Mouse (Mus musculus) intestine, embryonic 15.5 days (tissue): Measurements from ENCODE around the gene Rassf3. TPM values are rescaled to one million over a fixed set of nuclear protein-coding genes. Genes with fewer than 3 reads are reported as not detected.

Experiments used
- ATAC-seq: fragments of 200-750 bp; cut with Nextera tagmentation; 2 replicates; pipeline ENCODE4 v1.8.0; 2017; ENCODE audit warnings: moderate TSS enrichment, moderate library complexity
- H3K27ac ChIP-seq: fragments of 300-500 bp; sonication (generic); 2 replicates; pipeline ENCODE4 v1.5.1; 2015; ENCODE audit warnings: mild to moderate bottlenecking, inconsistent platforms
- H3K27me3 ChIP-seq: fragments of 300-500 bp; sonication (generic); replicated peaks from 2 replicates; pipeline ENCODE4 v1.6.1; 2015; ENCODE audit warnings: inconsistent platforms
- H3K36me3 ChIP-seq: fragments of 300-500 bp; sonication (generic); 2 replicates; pipeline ENCODE4 v1.6.1; 2015; ENCODE audit warnings: inconsistent platforms
- H3K4me1 ChIP-seq: fragments of 300-500 bp; sonication (generic); replicated peaks from 2 replicates; pipeline ENCODE4 v1.6.1; 2015; ENCODE audit warnings: inconsistent platforms
- H3K4me2 ChIP-seq: fragments of 300-500 bp; sonication (generic); replicated peaks from 2 replicates; pipeline ENCODE4 v1.6.1; 2015; ENCODE audit warnings: mild to moderate bottlenecking, inconsistent platforms
- H3K4me3 ChIP-seq: fragments of 300-500 bp; sonication (generic); replicated peaks from 2 replicates; pipeline ENCODE4 v1.5.1; 2015; ENCODE audit warnings: inconsistent platforms
- H3K9ac ChIP-seq: fragments of 300-500 bp; sonication (generic); 2 replicates; pipeline ENCODE4 v1.6.1; 2015; ENCODE audit warnings: inconsistent platforms
- H3K9me3 ChIP-seq: fragments of 300-500 bp; sonication (generic); 2 replicates; pipeline ENCODE4 v1.6.1; 2016; ENCODE audit warnings: inconsistent platforms
- WGBS: fragments of 180-500 bp; shearing (Covaris S2); methylation state at CpG from one replicate; pipeline ENCODE4 v1.1.7; 2015; 5-methylcytosine and 5-hydroxymethylcytosine counted together
- polyA plus RNA-seq: library from polyadenylated mRNA; unstranded; fragments of >200 nt; fragmentation: Nextera tagmentation; extraction: Ambion mirVana; gene quantifications from 2 replicates; pipeline ENCODE4 v1.2.1, GENCODE M21; 2015

The Rassf3 gene
- polyA plus RNA-seq = 23.5 and 26.0 TPM in 2 replicates

- H3K9me3 ChIP-seq = no peaks in the 10 kb centered on the region
Measured at GRCm38 (mm10) chr10:121476190-121476967, at the start of gene Rassf3. Rassf3 (minus strand) TSS chr10:121476347.

DNA sequence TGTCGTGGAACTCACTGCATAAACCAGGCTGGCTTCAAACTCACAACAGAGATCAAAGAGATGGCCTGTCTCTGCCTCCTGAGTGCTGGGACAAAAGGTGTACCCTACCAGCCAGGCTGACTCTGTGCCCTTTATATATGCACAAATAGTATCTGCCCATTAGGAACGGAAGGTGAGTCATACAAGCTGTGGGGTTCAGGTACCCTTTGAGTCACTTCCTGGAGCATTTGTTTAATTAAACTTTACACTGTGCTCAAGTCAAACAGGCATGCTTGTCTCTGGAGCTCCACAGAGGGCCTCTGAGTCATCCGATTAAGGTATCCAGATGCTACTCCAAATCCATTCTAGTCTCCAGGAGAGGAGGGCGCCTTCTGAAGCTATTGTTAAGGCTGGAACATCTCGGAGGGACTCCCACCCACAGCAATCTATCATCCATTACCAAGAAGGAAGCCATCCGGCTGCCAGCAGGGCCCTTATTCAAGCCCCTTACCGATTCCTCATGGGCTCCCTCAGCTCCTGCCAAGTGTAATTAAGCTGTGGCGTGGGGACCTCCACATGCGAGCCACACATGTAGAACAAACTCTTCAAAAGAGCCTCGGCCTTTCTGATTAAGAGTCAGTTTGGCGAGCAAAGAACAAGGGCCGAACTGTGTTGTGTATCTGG lies 44.9 kb upstream of the Rassf3 start:
- no peak overlapping the region for H3K4me3 ChIP-seq
- WGBS = 30% methylated on average over 12 of the region's 12 CpGs
- no peaks in the 10 kb centered on the region for H3K27me3 ChIP-seq
- no peak overlapping the region for H3K4me2 ChIP-seq
- peaks cover 7% of the 10 kb centered on the region for H3K4me1 ChIP-seq
- H3K9ac ChIP-seq = no peak overlapping the region
- ATAC-seq = peak; percentile 86
- no peaks in the 10 kb centered on the region for H3K36me3 ChIP-seq
- H3K9me3 ChIP-seq = no peaks in the 10 kb centered on the region
- H3K27ac ChIP-seq = no peak overlapping the region

More at GRCm38 (mm10) chr10:121476190-121476967, at the start of gene Rassf3:
- H3K36me3 ChIP-seq = no peaks in the 10 kb centered on the region
- WGBS = under 1% methylated on average over 59 of the region's 62 CpGs
- no peaks in the 10 kb centered on the region for H3K27me3 ChIP-seq
- peak within 1 kb of the TSS; percentile 90 for H3K27ac ChIP-seq
- peak; percentile 94 for ATAC-seq
- H3K4me1 ChIP-seq = peaks cover 28% of the 10 kb centered on the region
- peak within 1 kb of the TSS; percentile 76 for H3K4me2 ChIP-seq
- H3K9ac ChIP-seq = peak within 1 kb of the TSS; percentile 94
- H3K4me3 ChIP-seq = peak within 1 kb of the TSS; percentile 85

DNA sequence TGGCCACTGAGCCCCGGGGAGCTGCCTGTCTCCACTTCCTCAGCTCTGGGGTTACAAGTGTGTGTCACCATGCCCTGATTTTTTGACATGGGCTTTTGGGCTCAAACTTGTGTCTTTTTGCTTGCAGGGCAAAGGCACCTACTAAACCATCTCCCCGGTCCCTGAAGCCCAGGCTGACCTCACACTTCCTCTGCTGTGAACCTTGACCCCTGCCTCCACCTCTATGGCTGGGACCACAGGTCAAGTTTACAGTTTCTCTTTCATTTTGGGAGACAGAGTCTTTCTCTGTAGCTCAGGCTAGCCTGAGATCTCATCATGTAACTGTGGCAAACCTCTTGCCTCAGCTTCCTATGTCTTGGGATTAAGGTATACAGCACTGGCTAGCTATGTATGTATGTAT lies 43.6 kb upstream of the Rassf3 start:
- H3K9ac ChIP-seq = no peak overlapping the region
- no peaks in the 10 kb centered on the region for H3K27me3 ChIP-seq

DNA sequence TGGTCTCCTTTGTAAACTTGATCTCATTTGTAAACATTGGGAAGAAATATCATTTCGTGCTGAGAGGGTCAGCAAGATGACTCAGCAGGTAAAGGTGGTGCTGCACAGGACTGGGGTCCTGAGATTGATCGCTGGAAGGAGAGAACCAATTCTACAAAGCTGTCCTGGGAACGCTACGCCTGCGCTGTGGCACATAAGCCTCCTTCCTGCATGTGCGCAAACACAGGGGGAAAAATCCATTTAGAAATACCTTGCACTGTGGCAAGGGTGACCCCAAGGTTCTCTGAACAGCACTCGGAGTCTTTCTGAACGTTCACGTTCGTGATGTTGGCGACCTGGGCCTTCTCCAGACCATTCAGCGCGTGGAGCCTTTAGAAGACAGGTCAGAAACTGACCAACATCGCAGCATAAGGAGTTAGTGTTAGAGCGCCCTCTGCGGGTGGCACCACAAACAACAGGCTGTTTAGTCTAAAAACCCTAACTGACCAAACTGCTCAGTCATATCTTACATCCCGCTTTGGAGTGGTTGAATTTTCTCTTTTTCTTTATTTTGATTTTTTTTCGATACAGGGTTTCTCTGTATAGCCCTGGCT lies 40.0 kb upstream of the Rassf3 start:
- Histone ChIP-seq H3K4me2 (no peak overlapping the region; the same call in 1 of the 2 replicates), H3K27ac (no peak overlapping the region), H3K4me3 (no peak overlapping the region), H3K9me3 (no peaks in the 10 kb centered on the region), H3K27me3 (no peaks in the 10 kb centered on the region), H3K36me3 (no peaks in the 10 kb centered on the region), H3K9ac (no peak overlapping the region), H3K4me1 (peaks cover 7% of the 10 kb centered on the region)
- WGBS = 24% methylated on average over 18 of the region's 18 CpGs
- ATAC-seq = peak; percentile 43

More for the DNA sequence above, 43.6 kb upstream of the Rassf3 start:
- H3K4me1 ChIP-seq = peaks cover 9% of the 10 kb centered on the region
- H3K36me3 ChIP-seq = no peaks in the 10 kb centered on the region
- no peaks in the 10 kb centered on the region for H3K9me3 ChIP-seq
- H3K27ac ChIP-seq = no peak overlapping the region
- WGBS = 63% methylated on average over 2 of the region's 2 CpGs
- H3K4me2 ChIP-seq = no peak overlapping the region
- H3K4me3 ChIP-seq = no peak overlapping the region
- no peak for ATAC-seq

DNA sequence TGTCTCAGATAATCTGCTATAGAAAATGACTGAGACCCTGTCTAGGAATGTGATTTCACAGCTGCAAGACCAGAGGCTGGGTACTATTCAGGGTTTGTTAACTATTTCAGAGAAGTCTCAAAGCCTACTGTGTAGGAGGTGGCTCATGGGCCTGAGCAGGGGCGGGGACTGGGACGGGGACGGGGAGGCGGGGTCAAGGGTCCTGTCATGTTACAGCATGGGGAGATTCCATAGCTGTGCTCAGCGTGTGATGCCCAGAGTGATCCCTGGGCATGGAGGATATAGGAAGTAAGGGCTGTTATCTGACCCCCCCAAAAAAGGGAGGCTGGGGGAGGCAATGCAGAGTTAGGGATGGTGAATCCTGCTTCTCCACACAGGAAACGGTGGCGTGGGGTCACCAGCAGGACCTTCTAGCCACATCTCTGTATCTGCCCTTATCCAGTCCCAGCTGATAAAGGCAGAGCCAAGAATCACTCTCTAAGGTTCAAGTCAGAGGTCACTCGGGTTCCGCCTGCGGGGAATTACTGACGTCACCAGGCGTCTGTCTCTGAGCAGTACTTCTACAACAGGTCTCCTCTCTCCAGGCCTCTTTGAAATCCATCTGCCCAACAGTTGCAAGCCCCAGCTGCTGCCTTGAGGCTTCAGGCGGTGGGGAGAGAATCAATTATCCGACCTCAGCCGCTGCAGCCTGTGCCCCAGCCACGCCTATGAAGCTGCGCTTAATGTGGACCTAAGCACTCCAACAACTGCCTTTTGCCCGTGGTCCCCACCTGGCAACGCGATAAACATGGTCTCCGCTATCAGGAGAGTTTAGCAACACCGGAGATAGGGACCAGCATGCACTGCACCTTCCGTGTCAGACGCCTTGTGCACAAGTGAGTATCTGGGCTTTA lies 33.9 kb upstream of the Rassf3 start:
- 20% methylated on average over 24 of the region's 24 CpGs for WGBS
- Histone ChIP-seq H3K9ac (peak overlapping the region; percentile 9; the same call in 1 of the 2 replicates), H3K4me1 (peaks cover 28% of the 10 kb centered on the region), H3K9me3 (no peaks in the 10 kb centered on the region), H3K27ac (peak overlapping the region; percentile 73), H3K27me3 (no peaks in the 10 kb centered on the region), H3K36me3 (no peaks in the 10 kb centered on the region), H3K4me2 (peak overlapping the region; percentile 54), H3K4me3 (peak overlapping the region; percentile 6; the same call in 1 of the 2 replicates)
- peak; percentile 82 for ATAC-seq

DNA sequence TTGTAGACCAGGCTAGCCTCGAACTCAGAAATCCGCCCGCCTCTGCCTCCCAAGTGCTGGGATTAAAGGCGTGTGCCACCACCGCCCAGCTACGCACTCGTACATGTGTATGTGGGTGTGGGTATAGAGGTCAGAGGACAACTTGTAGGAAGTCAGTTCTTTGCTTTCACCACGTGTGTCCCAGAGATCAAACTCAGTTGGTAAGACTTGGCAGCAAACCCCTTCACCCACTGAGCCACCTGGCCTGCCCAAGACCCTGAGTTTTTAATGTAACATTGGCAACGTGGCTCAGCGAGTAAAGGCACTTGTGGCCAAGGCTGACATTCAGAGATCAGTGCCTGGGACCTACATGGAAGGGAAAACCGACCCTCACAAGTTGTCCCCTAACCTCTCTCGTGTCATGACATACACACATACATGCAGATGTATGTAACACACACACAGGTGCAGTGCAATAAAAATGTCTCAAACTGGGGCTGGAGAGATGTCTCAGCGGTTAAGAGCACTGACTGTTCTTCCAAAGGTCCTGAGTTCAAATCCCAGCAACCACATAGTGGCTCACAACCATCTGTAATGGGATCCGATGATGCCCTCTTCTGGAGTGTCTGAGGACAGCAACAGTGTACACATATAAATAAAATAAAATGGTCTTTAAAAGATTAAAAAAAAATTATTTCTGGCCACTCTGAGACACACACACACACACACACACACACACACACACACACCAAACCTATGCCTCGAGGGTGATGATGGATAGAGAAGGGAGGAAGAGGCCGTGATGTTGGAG lies 31.8 kb upstream of the Rassf3 start:
- peaks cover 31% of the 10 kb centered on the region for H3K4me1 ChIP-seq
- no peak for ATAC-seq
- H3K9ac ChIP-seq = no peak overlapping the region
- H3K27ac ChIP-seq = no peak overlapping the region
- no peak overlapping the region for H3K4me2 ChIP-seq
- H3K27me3 ChIP-seq = no peaks in the 10 kb centered on the region
- H3K36me3 ChIP-seq = no peaks in the 10 kb centered on the region
- H3K9me3 ChIP-seq = no peaks in the 10 kb centered on the region
- no peak overlapping the region for H3K4me3 ChIP-seq
- WGBS = 87% methylated on average over 16 of the region's 16 CpGs

GRCm38 (mm10) chr10:121506731-121507583 lies 30.8 kb upstream of the Rassf3 start:
- Histone ChIP-seq H3K4me1 (peaks cover 31% of the 10 kb centered on the region), H3K27ac (peak overlapping the region; percentile 81), H3K9me3 (no peaks in the 10 kb centered on the region), H3K27me3 (no peaks in the 10 kb centered on the region), H3K9ac (peak overlapping the region; percentile 1; the same call in 1 of the 2 replicates), H3K36me3 (no peaks in the 10 kb centered on the region), H3K4me3 (no peak overlapping the region), H3K4me2 (peak overlapping the region; percentile 34)
- 34% methylated on average over 29 of the region's 29 CpGs for WGBS
- ATAC-seq = peak; percentile 46; the same call in 1 of the 2 replicates

- no peaks in the 10 kb centered on the region for H3K36me3 ChIP-seq
- peak overlapping the region; percentile 66 for H3K4me2 ChIP-seq
- ATAC-seq = no peak
- peaks cover 31% of the 10 kb centered on the region for H3K4me1 ChIP-seq
- H3K4me3 ChIP-seq = no peak overlapping the region
- no peak overlapping the region for H3K9ac ChIP-seq
- peak overlapping the region; percentile 76 for H3K27ac ChIP-seq
- 53% methylated on average over 7 of the region's 7 CpGs for WGBS
- H3K9me3 ChIP-seq = no peaks in the 10 kb centered on the region
- H3K27me3 ChIP-seq = no peaks in the 10 kb centered on the region
Measured at GRCm38 (mm10) chr10:121505929-121506328, 29.8 kb upstream of the Rassf3 start.

- no peaks in the 10 kb centered on the region for H3K27me3 ChIP-seq
- H3K9ac ChIP-seq = peak overlapping the region; percentile 42
- no peaks in the 10 kb centered on the region for H3K36me3 ChIP-seq
- peaks cover 32% of the 10 kb centered on the region for H3K4me1 ChIP-seq
- peak overlapping the region; percentile 66 for H3K4me2 ChIP-seq
- H3K9me3 ChIP-seq = no peaks in the 10 kb centered on the region
- WGBS = 20% methylated on average over 35 of the region's 35 CpGs
- ATAC-seq = peak; percentile 72
- H3K27ac ChIP-seq = peak overlapping the region; percentile 76
- H3K4me3 ChIP-seq = peak overlapping the region; percentile 40
Measured at GRCm38 (mm10) chr10:121504973-121505911, 29.1 kb upstream of the Rassf3 start.

- peak; percentile 60 for ATAC-seq
- Histone ChIP-seq H3K27ac (no peak overlapping the region; the same call in 1 of the 2 replicates), H3K9ac (no peak overlapping the region), H3K4me2 (no peak overlapping the region), H3K4me3 (no peak overlapping the region), H3K9me3 (no peaks in the 10 kb centered on the region), H3K36me3 (no peaks in the 10 kb centered on the region), H3K4me1 (peaks cover 29% of the 10 kb centered on the region), H3K27me3 (no peaks in the 10 kb centered on the region)
- 69% methylated on average over 5 of the region's 5 CpGs for WGBS
Measured at GRCm38 (mm10) chr10:121501160-121501559, 25.0 kb upstream of the Rassf3 start.
